Mouse (Mus musculus): ENCODE results near the gene Ablim1. TPM values are rescaled to one million over a fixed set of nuclear protein-coding genes. Genes with fewer than 3 reads are reported as not detected.

Gene Ablim1
- polyA plus RNA-seq, 2 experiments, result 3.0 to 4.7 TPM

DNA sequence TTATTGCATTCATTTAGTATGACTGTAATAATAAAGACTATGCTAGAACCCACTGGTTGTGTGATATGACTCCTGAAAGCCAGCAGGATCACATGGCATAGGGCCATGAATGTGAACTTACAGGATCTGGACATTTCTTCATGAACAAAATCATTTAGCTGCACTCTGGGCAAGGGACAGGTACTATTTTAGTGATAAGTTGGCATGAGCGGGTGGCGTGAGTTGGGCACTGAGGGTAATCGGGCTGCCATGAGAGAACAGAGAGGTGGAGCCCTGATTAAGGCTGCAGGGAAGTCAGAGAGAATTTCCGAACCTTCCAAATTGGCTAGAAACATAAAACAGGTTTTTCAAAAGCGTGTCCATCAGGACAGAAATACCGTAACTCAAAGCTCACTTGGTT lies 37.7 kb downstream of the Ablim1 start:
- DNase-seq (ENCODE audit: low read depth in 3 of 3, low spot score in 3 of 3), result no peak
- Histone ChIP-seq H3K4me2 (ENCODE audit: low read depth) (no peak overlapping the region), H3K27me3 (ENCODE audit: control insufficient read depth, insufficient read depth, low read length) (no peaks in the 10 kb centered on the region), H3K27ac (no peak overlapping the region), H3K4me1 (replicated peaks; ENCODE audit: control insufficient read depth in 2 of 2, insufficient read depth in 2 of 2, low read length in 1 of 2) (peaks cover 0 to 14% of the 10 kb centered on the region in 2 experiments; a peak in 2 of 4 replicates), H3K36me3 (replicated peaks; ENCODE audit: control insufficient read depth, insufficient read depth, low read depth) (no peaks in the 10 kb centered on the region), H3K9me3 (ENCODE audit: control insufficient read depth, low read length) (no peaks in the 10 kb centered on the region), H3K9ac (replicated peaks) (no peak overlapping the region), H3K4me3 (ENCODE audit: insufficient read depth in 1 of 2, low read depth in 2 of 2, low read length in 2 of 2) (no peak overlapping the region)
- TF ChIP-seq CTCF (IDR thresholded peaks at IDR 0.05; ENCODE audit: low read depth) (no peak), EP300 (IDR thresholded peaks at IDR 0.05; ENCODE audit: low read depth) (no peak)
- no peak for ATAC-seq (ENCODE audit: insufficient read depth)
- 66% methylated on average over 6 of the region's 6 CpGs for WGBS (ENCODE audit: insufficient replicate concordance)

DNA sequence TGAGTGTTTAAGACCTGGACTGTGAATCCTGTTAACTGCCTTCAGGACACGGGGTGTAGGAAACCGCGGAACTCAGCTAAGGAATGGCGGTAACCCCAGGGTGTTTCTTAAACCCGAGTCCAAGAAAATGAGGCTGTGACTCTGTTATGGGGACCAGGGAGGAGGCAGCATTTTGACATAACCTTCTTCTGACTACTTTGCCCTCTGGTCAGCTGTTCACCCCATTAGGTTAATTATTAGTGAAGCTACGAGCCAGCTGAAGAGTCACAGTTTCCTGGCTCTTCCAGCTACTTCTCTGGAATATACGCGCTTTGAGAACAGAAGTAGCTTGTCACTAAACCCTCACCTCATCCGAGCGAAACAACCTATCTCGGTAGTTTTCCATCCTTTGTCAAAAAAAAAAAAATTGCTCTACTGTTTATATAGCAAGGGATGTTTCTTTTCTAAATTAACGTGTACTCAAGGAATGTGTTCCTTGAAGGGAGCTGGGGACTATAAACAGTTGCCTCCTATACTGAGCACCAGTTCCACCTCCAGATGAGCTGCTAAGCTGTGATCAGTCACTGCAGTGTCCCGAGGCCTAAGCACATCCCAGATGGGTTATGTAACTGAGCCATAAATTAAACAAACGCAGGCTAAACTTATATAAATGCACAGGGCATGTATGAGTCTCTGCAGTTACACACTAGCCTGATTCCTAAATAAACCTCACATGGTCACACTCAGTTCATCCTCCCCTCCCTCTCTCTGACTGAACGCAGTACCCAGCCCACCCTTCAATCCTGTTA lies 39.4 kb downstream of the Ablim1 start:
- Histone ChIP-seq H3K4me1 (replicated peaks; ENCODE audit: control insufficient read depth in 2 of 2, insufficient read depth in 2 of 2, low read length in 1 of 2) (peaks cover 0 to 15% of the 10 kb centered on the region in 2 experiments; a peak in 2 of 4 replicates), H3K9me3 (ENCODE audit: control insufficient read depth, low read length) (no peaks in the 10 kb centered on the region), H3K36me3 (replicated peaks; ENCODE audit: control insufficient read depth, insufficient read depth, low read depth) (no peaks in the 10 kb centered on the region), H3K9ac (replicated peaks) (no peak overlapping the region), H3K4me3 (ENCODE audit: insufficient read depth in 1 of 2, low read depth in 2 of 2, low read length in 2 of 2) (peak overlapping the region in 1 of 2 experiments; percentile 30; a peak in 2 of 4 replicates), H3K27me3 (ENCODE audit: control insufficient read depth, insufficient read depth, low read length) (no peaks in the 10 kb centered on the region), H3K4me2 (ENCODE audit: low read depth) (peak overlapping the region; percentile 45), H3K27ac (no peak overlapping the region)
- TF ChIP-seq EP300 (IDR thresholded peaks at IDR 0.05; ENCODE audit: low read depth) (no peak), CTCF (IDR thresholded peaks at IDR 0.05; ENCODE audit: low read depth) (no peak)
- WGBS (ENCODE audit: insufficient replicate concordance), result 56% methylated on average over 15 of the region's 15 CpGs
- DNase-seq (ENCODE audit: low read depth in 3 of 3, low spot score in 3 of 3) (no peak), ATAC-seq (ENCODE audit: insufficient read depth) (peak; percentile 53)

DNA sequence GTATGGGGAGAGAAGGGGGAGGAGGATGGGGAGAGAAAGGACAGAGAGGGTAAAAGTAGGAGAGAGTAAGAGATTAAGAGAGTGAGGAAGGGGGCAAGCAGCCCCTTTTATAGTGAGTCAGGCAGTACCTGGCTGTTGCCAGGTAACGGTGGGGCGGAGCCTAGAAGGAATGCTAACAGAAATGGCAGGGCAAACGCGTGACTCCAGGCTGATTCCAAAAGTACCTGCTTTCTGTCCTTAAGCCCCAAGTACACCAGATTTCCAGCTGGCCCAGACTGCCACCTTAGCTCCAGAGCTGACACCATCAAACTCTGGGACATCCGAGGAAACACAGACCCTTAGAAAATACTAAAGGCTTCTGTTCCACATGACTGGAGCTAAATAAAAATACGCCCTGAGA lies 40.0 kb downstream of the Ablim1 start:
- Histone ChIP-seq H3K9ac (replicated peaks) (no peak overlapping the region), H3K4me3 (ENCODE audit: insufficient read depth in 1 of 2, low read depth in 2 of 2, low read length in 2 of 2) (peak overlapping the region in 1 of 2 experiments; percentile 30; a peak in 2 of 4 replicates)
- peak; percentile 44; the same call in 1 of the 2 replicates for ATAC-seq (ENCODE audit: insufficient read depth)

DNA sequence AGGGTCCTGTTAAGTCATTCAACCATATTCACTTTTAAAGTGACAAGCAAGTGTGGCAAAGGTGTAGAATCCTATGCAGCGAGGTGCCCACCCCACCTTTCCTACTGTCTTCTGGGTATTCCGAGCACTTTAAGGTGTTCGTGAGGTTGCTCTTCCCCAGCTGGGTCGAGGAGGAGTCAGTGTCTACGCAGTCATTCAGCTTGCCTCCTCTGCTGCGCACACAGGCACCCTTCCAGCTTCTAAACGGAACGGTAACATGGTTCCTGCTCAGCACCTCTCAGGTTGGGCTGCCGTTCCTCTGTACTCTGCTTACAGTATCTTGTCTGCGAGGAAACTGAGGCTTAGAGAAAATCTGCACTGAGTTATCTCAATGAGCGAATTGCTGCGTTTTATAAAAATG lies 40.4 kb downstream of the Ablim1 start:
- peak overlapping the region; percentile 45 for H3K4me2 ChIP-seq (ENCODE audit: low read depth)
- DNase-seq (ENCODE audit: low read depth in 3 of 3, low spot score in 3 of 3) (no peak), ATAC-seq (ENCODE audit: insufficient read depth) (no peak)
- no peak overlapping the region for H3K27ac ChIP-seq
- no peaks in the 10 kb centered on the region for H3K9me3 ChIP-seq (ENCODE audit: control insufficient read depth, low read length)
- no peaks in the 10 kb centered on the region for H3K27me3 ChIP-seq (ENCODE audit: control insufficient read depth, insufficient read depth, low read length)
- TF ChIP-seq CTCF (IDR thresholded peaks at IDR 0.05; ENCODE audit: low read depth) (no peak), EP300 (IDR thresholded peaks at IDR 0.05; ENCODE audit: low read depth) (no peak)
- WGBS (ENCODE audit: insufficient replicate concordance), result 38% methylated on average over 12 of the region's 12 CpGs
- no peaks in the 10 kb centered on the region for H3K36me3 ChIP-seq (replicated peaks; ENCODE audit: control insufficient read depth, insufficient read depth, low read depth)
- H3K9ac ChIP-seq (replicated peaks), result no peak overlapping the region
- no peak overlapping the region for H3K4me3 ChIP-seq (ENCODE audit: insufficient read depth in 1 of 2, low read depth in 2 of 2, low read length in 2 of 2)
- H3K4me1 ChIP-seq (replicated peaks; ENCODE audit: control insufficient read depth in 2 of 2, insufficient read depth in 2 of 2, low read length in 1 of 2), result peaks cover 0 to 17% of the 10 kb centered on the region in 2 experiments; a peak in 2 of 4 replicates

More for the DNA sequence above, 40.0 kb downstream of the Ablim1 start:
- TF ChIP-seq EP300 (IDR thresholded peaks at IDR 0.05; ENCODE audit: low read depth) (no peak), CTCF (IDR thresholded peaks at IDR 0.05; ENCODE audit: low read depth) (no peak)
- Histone ChIP-seq H3K4me2 (ENCODE audit: low read depth) (peak overlapping the region; percentile 45), H3K4me1 (replicated peaks; ENCODE audit: control insufficient read depth in 2 of 2, insufficient read depth in 2 of 2, low read length in 1 of 2) (peaks cover 0 to 15% of the 10 kb centered on the region in 2 experiments; a peak in 2 of 4 replicates), H3K9me3 (ENCODE audit: control insufficient read depth, low read length) (no peaks in the 10 kb centered on the region), H3K27me3 (ENCODE audit: control insufficient read depth, insufficient read depth, low read length) (no peaks in the 10 kb centered on the region), H3K36me3 (replicated peaks; ENCODE audit: control insufficient read depth, insufficient read depth, low read depth) (no peaks in the 10 kb centered on the region), H3K27ac (no peak overlapping the region)
- DNase-seq (ENCODE audit: low read depth in 3 of 3, low spot score in 3 of 3), result no peak
- 35% methylated on average over 6 of the region's 6 CpGs for WGBS (ENCODE audit: insufficient replicate concordance)
